Mouse (Mus musculus): ENCODE data around the gene Hba-a1. TPM values are rescaled to one million over a fixed set of nuclear protein-coding genes. Genes with fewer than 3 reads are reported as not detected.
A peak's percentile ranks its signal among the peaks of the same experiment; 100 is the strongest.

Gene Hba-a1
- total and polyA plus RNA-seq, 2 experiments from 2014 or later, result 497 to 930 TPM

GRCm38 (mm10) chr11:32265117-32265738 is 18.1 kb upstream of the Hba-a1 start:
- Histone ChIP-seq H3K27ac (ENCODE audit: low read depth, low read length) (no peak overlapping the region), H3K9me3 (ENCODE audit: low read length) (no peaks in the 10 kb centered on the region), H3K4me3 (ENCODE audit: low read depth, low read length) (no peak overlapping the region), H3K4me2 (ENCODE audit: low read depth, low read length, poor library complexity, severe bottlenecking) (no peak overlapping the region), H3K4me1 (ENCODE audit: insufficient read depth, low read length) (no peaks in the 10 kb centered on the region), H3K27me3 (ENCODE audit: insufficient read depth, low read length) (no peaks in the 10 kb centered on the region), H3K9ac (replicated peaks; ENCODE audit: low read length, poor library complexity, severe bottlenecking) (no peak overlapping the region), H3K36me3 (ENCODE audit: insufficient read depth, low read length) (peaks cover 14% of the 10 kb centered on the region)
- no peak for DNase-seq (ENCODE audit: low spot score)
- WGBS, result 94% methylated on average over 3 of the region's 3 CpGs
- TF ChIP-seq CTCF (IDR thresholded peaks at IDR 0.05), result no peak
- ATAC-seq (ENCODE audit: low FRiP score), result no peak

DNA sequence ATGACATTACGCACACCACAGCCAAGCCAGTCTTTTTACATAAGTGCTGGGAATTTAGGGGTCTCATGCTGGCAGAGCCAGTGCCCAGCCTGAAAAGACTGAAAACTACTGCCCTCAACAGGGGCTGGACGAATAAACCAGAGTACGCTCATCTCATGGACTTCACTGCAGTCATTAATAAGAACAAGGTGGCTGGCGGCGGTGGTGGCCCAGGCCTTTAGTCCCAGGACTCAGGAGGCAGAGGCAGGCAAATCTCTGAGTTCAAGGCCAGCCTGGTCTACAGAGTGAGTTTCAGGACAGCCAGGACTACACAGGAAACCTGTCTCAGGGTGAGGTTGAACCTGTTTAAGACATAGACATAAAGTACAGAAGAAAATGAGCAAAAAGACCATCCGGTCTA is 17.1 kb upstream of the Hba-a1 start:
- Histone ChIP-seq H3K36me3 (ENCODE audit: insufficient read depth, low read length) (peaks cover 7% of the 10 kb centered on the region), H3K4me1 (ENCODE audit: insufficient read depth, low read length) (no peaks in the 10 kb centered on the region), H3K27ac (ENCODE audit: low read depth, low read length) (no peak overlapping the region), H3K4me3 (ENCODE audit: low read depth, low read length) (no peak overlapping the region), H3K4me2 (ENCODE audit: low read depth, low read length, poor library complexity, severe bottlenecking) (no peak overlapping the region), H3K27me3 (ENCODE audit: insufficient read depth, low read length) (no peaks in the 10 kb centered on the region), H3K9ac (replicated peaks; ENCODE audit: low read length, poor library complexity, severe bottlenecking) (no peak overlapping the region), H3K9me3 (ENCODE audit: low read length) (no peaks in the 10 kb centered on the region)
- DNase-seq (ENCODE audit: low spot score) (no peak), ATAC-seq (ENCODE audit: low FRiP score) (no peak)
- 91% methylated on average over 6 of the region's 6 CpGs for WGBS
- no peak for TF ChIP-seq CTCF (IDR thresholded peaks at IDR 0.05)

GRCm38 (mm10) chr11:32266776-32267175 is 16.5 kb upstream of the Hba-a1 start:
- H3K9ac ChIP-seq (replicated peaks; ENCODE audit: low read length, poor library complexity, severe bottlenecking), result peak overlapping the region; percentile 92
- H3K9me3 ChIP-seq (ENCODE audit: low read length), result no peaks in the 10 kb centered on the region
- no peaks in the 10 kb centered on the region for H3K4me1 ChIP-seq (ENCODE audit: insufficient read depth, low read length)
- 27% methylated on average over 6 of the region's 6 CpGs for WGBS
- no peak for TF ChIP-seq CTCF (IDR thresholded peaks at IDR 0.05)
- no peaks in the 10 kb centered on the region for H3K27me3 ChIP-seq (ENCODE audit: insufficient read depth, low read length)
- H3K4me2 ChIP-seq (ENCODE audit: low read depth, low read length, poor library complexity, severe bottlenecking), result peak overlapping the region; percentile 58
- no peak for DNase-seq (ENCODE audit: low spot score)
- peak overlapping the region; percentile 61 for H3K4me3 ChIP-seq (ENCODE audit: low read depth, low read length)
- peaks cover 7% of the 10 kb centered on the region for H3K36me3 ChIP-seq (ENCODE audit: insufficient read depth, low read length)
- peak overlapping the region; percentile 92 for H3K27ac ChIP-seq (ENCODE audit: low read depth, low read length)
- ATAC-seq (ENCODE audit: low FRiP score), result 0 out of 2 replicates have a peak, but pooled peaks have one; percentile 1

- H3K9me3 ChIP-seq (ENCODE audit: low read length), result no peaks in the 10 kb centered on the region
- H3K4me2 ChIP-seq (ENCODE audit: low read depth, low read length, poor library complexity, severe bottlenecking), result peak within 1 kb of the TSS; percentile 58
- WGBS, result under 1% methylated on average over 54 of the region's 54 CpGs
- peak within 1 kb of the TSS; percentile 92 for H3K27ac ChIP-seq (ENCODE audit: low read depth, low read length)
- H3K27me3 ChIP-seq (ENCODE audit: insufficient read depth, low read length), result no peaks in the 10 kb centered on the region
- TF ChIP-seq CTCF (IDR thresholded peaks at IDR 0.05), result peak; percentile 20; the same call in 1 of the 2 replicates
- peak within 1 kb of the TSS; percentile 92 for H3K9ac ChIP-seq (replicated peaks; ENCODE audit: low read length, poor library complexity, severe bottlenecking)
- ATAC-seq (ENCODE audit: low FRiP score) (peak; percentile 99), DNase-seq (ENCODE audit: low spot score) (peak; percentile 97)
- H3K4me1 ChIP-seq (ENCODE audit: insufficient read depth, low read length), result no peaks in the 10 kb centered on the region
- H3K36me3 ChIP-seq (ENCODE audit: insufficient read depth, low read length), result peaks cover 6% of the 10 kb centered on the region
- H3K4me3 ChIP-seq (ENCODE audit: low read depth, low read length), result peak within 1 kb of the TSS; percentile 61
These were observed 16.0 kb upstream of the Hba-a1 start, which contains the start of gene Nprl3 for GRCm38 (mm10) chr11:32267188-32267884. Gene Nprl3, minus strand, starts transcription at chr11:32267707.

- no peak for DNase-seq (ENCODE audit: low spot score)
- H3K9me3 ChIP-seq (ENCODE audit: low read length), result no peaks in the 10 kb centered on the region
- peak overlapping the region; percentile 61 for H3K4me3 ChIP-seq (ENCODE audit: low read depth, low read length)
- 29% methylated on average over 5 of the region's 5 CpGs for WGBS
- no peaks in the 10 kb centered on the region for H3K4me1 ChIP-seq (ENCODE audit: insufficient read depth, low read length)
- no peak for TF ChIP-seq CTCF (IDR thresholded peaks at IDR 0.05)
- 0 out of 2 replicates have a peak, but pooled peaks cover under 1% of the 10 kb centered on the region for H3K36me3 ChIP-seq (ENCODE audit: insufficient read depth, low read length)
- H3K27me3 ChIP-seq (ENCODE audit: insufficient read depth, low read length), result no peaks in the 10 kb centered on the region
- peak overlapping the region; percentile 58 for H3K4me2 ChIP-seq (ENCODE audit: low read depth, low read length, poor library complexity, severe bottlenecking)
- H3K9ac ChIP-seq (replicated peaks; ENCODE audit: low read length, poor library complexity, severe bottlenecking), result peak overlapping the region; percentile 46
- H3K27ac ChIP-seq (ENCODE audit: low read depth, low read length), result peak overlapping the region; percentile 92
- ATAC-seq (ENCODE audit: low FRiP score), result peak; percentile 29
These were observed 15.3 kb upstream of the Hba-a1 start for GRCm38 (mm10) chr11:32267964-32268363.

DNA sequence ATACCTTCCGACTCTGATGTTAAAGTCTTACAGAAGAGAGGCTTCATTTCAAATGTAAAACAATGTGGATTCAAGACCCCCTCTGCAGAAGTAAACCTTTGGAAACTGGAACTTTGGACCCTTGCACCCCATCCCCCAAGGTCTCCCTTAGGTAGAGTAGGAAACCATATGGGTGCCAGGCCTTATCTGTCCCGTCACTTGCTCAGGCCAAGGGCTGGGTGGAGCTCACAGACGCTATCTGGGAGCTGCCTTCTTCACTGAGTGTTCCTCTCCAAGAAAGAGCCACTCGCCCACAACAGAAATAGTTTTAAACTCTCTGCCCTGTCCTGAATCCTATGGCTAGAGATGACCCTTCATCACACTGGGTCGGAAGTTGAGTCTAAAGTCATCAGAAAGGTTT is 14.4 kb upstream of the Hba-a1 start:
- TF ChIP-seq CTCF (IDR thresholded peaks at IDR 0.05), result no peak
- no peaks in the 10 kb centered on the region for H3K36me3 ChIP-seq (ENCODE audit: insufficient read depth, low read length)
- no peaks in the 10 kb centered on the region for H3K9me3 ChIP-seq (ENCODE audit: low read length)
- WGBS, result 82% methylated on average over 5 of the region's 5 CpGs
- no peaks in the 10 kb centered on the region for H3K27me3 ChIP-seq (ENCODE audit: insufficient read depth, low read length)
- no peaks in the 10 kb centered on the region for H3K4me1 ChIP-seq (ENCODE audit: insufficient read depth, low read length)
- H3K4me3 ChIP-seq (ENCODE audit: low read depth, low read length), result no peak overlapping the region
- no peak for DNase-seq (ENCODE audit: low spot score)
- no peak overlapping the region for H3K4me2 ChIP-seq (ENCODE audit: low read depth, low read length, poor library complexity, severe bottlenecking)
- no peak overlapping the region for H3K27ac ChIP-seq (ENCODE audit: low read depth, low read length)
- ATAC-seq (ENCODE audit: low FRiP score), result no peak
- H3K9ac ChIP-seq (replicated peaks; ENCODE audit: low read length, poor library complexity, severe bottlenecking), result no peak overlapping the region

Data from midbrain, postnatal 0 days (tissue).